Mouse (Mus musculus) ES-CJ7 (cell line): ENCODE results near the gene Spata32.
A peak's percentile ranks its signal among the peaks of the same experiment; 100 is the strongest.

Source experiments
- DNase-seq: peaks from one replicate; pipeline ENCODE4 v3.0.0; 2011; ENCODE audit warnings: low read depth, low spot score

Gene Spata32

DNA sequence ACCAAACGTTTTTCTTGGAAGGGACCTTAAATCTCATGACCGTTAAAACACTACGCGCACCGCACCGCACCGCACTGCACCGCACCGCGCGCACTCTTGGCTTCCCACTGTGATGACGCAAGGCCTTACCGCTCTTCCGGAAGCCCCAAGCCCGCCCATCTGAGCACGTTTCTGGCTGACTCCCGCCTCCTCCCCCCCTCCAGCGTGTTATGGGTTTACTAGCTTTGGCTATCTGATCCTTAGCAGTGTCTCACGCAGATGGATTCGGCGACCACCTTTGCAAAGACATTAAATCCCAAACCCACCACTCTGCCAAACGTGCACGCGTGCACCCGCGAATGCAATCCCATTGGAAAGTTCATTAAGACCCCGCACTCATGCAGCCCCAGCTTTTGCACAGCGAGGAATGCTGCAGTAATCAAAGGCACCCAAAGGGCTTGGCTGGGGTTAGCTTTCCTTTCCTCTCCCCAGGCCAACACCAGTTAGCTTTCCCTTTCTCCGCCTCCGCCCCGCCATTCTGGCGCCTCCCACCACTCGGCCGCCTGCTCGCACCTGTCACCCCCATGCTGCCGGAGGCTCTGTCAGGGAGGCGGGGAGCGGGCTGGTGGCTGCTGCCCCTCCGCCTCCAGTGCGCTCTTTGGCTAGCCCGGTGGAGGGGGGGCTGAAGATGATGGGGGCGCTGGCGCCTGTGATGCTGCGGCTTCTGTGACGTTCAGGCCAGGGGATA, at the start of gene Spata32:
Gene Spata32, minus strand, starts transcription at position 643 of the 727 bp plus-strand sequence.
- DNase-seq = peak; percentile 54

DNA sequence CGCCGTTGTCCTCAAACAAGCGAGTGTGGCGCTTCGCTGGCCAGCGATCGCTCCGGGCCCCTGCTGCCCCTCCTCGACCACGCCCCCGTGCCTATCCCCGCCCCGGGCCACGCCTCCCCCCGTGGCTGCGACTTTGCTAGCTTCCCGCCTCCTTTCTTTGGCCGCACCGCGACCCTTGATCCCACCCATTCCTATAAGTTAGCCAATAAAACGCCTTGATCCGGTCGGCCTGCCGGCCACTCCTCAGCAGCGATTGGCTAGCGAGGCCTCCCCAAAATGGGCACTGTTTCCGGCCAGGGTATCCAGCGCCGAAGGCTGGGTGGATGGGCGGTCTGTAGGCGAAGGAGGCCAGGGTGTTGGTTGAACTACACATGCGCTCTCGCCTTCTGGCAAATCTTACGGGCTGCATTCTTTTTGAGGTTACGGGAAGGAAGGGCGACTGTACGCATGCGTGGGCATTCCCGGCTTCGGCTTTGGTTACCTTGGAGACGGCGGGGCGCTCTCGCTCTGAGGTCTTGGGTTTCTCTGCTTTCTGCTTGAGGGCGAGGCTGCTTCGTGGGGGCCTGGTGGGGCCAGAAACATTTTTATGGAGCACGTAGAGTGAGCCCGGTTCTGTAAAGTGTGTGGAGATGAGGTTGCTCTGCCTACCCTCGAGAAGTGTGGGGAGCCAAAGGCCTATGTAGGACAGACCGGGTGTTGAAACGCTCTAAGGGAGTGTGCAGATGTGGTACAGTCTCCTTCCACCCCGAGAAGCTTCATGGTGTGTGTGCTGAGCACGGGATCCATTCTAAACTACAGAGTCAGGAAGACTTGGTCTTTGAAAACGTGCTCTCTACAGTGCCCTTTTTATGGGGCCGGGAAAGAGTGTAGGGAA, 49.4 kb upstream of the Spata32 start, which contains the start of gene Map3k14:
Gene Map3k14, minus strand, starts transcription at position 127 of the 874 bp plus-strand sequence.
- peak; percentile 99 for DNase-seq

DNA sequence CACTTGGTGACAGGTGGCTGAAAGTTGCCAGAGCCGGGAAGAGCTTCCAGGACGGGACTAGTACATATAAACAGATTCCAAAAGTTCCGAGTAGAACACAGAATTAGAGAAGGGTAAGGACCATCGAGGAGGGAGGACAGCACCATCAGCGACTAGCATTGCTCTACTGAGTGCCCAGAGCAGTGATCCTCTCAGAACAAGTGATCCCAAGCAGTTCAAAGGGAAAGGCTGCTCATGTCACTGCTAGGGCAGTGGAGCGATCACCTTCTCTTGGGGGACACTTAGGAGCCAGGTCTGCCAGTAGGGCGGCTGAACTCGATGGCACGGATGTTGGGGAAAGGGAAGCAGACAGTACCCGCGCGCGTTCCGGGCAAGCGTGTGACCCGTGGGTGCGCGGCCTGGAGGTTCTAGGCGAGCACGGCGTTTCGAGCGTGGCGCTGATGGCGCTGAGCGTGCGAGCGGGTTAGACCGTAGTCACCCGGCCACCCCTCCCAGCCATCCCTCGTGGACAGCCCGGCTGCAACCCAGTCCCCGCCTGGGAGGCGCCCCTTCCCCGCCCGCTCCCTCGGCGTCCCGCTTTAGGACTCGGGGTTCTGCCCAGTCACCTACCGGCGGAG, 48.6 kb upstream of the Spata32 start:
- DNase-seq = no peak

DNA sequence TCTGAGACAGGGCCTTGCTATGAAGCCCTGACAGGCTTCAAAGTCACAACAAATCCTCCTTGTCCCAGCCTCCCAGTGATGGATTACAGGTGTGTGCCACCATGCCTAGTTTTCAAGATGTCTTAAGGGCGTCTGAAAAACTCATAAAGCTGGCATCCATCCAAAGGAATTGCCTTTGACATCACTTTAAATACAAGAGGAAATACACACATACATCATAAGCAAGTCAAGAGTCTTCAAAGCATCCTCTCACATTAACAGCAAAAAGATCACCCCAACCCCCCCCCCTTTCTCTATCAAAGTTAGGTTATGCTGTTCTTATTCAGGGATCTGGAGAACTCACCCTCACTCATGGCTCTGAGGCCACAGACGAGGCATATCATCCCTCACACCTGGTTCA, 47.6 kb upstream of the Spata32 start:
- no peak for DNase-seq

DNA sequence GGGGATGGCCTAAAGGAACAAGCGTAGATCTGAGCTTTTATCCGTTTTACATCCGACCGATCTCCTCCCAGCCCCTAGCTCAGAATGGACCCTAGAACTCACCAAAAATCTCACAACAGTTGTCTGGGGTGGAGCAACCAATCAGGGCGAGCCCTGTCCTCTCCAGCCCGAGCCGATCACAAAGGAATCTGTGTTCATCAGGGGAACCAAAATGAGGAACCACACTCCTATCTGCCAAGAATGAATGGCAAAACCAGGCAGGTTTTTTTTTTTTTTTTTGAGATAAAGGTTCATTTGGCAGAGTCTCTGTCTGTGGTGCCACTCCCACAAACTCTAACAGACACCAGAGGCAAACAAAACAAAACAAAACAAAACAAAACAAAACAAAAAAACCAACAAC, 47.0 kb upstream of the Spata32 start:
- DNase-seq = no peak

DNA sequence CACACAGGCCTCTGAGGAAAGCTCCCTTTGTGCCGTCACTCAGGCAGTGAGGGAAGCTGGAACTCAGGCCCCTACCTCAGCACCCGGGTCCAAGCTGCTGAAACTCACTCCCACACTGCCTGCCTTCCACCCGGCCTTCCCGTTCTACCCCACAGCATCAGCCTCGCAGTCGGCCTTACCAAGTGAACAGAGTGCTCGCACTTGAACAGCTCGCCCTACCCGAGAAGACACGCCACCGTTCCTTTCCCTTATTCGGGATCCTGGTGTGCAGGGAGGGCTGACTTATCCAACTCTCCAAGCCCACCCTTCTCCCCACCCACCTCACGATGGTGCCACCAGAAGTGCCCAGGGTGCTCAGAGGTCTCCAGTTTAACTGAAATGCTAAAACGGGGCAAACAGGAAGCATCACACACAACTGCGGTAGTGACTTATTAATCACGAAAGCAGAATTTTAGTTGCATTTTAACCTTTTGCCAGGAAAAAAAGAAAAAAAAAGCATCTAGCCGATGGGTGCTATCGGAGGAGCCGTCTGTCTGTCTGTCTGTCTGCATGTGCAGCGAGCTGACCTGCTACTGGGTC, 46.3 kb upstream of the Spata32 start:
- DNase-seq = no peak

DNA sequence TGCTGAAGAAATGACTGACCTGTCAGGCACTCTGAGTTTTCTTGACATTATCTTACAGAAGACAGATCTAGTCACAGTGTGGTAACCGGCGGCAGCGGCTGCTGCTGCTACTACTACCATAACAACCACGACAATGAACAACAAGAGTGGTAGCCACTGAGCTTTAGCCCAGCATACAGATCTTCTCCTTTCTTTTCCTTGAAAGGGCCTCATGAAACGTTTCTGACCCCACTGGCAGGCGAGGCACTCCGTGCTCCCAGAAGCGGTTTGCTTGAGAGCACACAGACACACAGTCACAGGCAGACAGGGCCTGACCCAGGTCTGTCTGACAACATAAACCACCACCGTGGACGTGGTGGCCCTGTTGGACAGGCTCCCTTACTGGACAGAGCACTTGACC, 45.3 kb upstream of the Spata32 start:
- DNase-seq = no peak

DNA sequence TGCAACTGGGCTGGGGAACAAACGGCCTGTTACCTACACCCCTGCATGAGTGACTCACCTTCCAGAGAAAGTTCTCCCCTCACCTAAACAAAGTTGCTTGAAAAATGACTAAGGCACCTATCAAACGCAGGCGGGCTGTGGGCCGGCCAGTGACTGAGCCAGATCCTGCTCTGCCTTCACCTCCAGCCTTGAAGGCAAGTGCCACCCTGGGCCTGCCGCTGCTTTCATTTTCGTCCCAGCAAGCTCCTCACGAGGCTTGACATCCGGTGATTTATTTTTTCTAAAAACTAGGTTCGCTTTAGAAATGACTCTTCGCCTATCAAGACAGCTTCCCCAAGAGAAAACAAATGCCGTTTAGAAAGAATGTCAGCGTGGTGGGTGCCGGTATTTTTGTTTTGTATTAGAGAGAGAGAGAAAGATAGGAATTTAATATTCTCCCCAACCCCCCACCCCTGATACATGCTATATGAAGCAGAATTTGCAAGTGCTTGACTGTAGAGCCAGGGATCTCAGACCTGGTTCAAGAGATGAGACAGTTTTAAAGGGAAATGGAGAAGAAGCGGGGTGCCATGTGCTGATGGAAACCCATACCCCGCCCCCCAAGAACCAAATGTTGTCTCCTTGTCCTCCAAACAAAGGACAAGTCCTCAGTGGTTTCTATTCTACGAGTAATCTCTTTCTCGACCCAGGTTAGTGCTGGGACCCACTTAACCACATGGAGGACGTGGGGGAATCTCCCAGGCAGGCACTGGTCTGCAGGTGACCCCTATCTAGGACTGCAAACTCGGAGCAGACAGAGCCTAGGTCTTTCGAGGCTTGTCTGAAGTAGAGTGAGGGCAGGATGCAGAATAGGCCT, 44.4 kb upstream of the Spata32 start:
- DNase-seq = no peak

DNA sequence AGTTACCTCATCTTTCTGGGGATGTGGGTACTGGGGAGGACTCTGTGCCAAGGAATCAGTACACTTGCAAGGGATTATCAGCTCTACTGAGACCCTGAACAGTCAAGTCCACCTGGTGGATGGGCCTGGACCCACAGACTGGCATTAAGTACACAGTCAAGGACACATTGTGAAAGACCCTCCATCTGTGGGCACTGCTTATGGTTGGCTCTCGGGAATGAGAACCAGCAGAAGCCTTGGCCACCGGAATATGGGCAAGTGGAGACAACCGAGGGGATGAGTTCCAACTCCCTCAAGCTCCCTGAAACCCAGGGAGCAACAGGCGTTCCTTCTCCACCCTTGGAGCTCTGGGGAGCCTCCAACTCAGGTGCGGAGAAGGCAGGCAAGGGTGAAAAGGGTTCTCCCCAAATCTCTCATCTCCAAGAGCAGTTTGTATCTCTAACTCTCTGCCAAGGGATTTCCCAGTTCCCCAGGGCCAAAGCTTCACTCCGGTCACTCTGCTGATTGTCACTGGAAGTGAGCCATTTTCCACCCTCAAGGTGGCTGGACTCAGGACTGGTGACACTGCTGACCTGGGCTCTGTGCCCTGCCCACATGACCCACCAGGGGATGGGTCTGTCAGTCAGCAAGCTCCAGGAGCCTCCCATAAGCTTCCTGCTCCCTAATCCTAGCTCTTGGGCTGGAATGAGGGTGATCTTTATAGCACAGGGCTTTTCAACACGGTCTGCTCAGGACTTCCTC, 43.6 kb upstream of the Spata32 start:
- no peak for DNase-seq

DNA sequence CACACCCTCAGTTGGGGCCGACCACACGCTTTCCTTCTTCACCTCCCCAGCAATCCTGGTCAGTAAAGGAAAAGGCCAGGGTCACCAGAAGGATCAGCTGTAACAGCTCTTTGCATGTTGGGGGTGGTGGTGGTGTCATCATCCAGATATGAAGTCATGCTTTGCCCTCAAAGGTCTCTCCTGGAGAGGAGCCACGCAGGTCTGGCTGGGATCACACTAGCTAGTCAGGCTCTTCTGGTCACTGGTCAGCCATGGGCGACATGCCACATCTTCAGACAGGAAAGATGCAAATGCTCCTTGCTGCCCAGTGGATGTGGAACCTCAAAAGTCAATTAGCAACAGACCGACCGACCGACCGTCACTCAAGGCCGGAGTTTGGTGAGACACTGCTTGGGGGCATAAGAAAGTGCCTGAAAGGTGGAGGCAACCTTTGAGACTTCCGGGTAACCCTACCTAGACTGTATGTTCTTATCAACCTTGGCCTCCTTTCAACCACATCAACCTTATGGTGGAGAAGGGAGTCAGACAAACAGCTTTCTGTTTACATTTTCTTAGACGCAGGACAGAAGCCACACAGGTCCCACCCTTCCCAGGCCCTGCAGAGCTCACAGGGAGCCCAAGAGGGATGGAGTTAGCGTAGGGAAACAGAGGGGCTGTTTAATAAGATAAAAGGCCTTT, 42.4 kb upstream of the Spata32 start:
- DNase-seq = no peak

DNA sequence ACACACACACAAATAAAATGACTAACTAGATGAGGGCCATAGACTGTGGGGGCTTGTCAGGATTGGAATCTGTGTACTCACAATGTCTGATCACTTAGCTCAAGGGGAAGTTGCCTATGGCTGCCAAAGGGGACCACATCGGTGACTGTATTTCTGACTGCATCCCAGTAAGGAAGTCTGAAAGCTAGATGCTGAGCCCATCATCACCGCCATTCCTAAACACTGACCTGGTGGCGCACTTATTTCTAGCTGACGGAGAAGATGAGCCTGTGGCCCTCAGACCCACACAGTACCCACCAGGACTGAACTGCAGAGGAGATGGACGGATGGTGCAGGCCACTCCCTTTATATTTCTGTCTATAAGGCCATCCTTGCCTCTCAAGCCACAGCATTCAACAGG, 41.8 kb upstream of the Spata32 start:
- no peak for DNase-seq

DNA sequence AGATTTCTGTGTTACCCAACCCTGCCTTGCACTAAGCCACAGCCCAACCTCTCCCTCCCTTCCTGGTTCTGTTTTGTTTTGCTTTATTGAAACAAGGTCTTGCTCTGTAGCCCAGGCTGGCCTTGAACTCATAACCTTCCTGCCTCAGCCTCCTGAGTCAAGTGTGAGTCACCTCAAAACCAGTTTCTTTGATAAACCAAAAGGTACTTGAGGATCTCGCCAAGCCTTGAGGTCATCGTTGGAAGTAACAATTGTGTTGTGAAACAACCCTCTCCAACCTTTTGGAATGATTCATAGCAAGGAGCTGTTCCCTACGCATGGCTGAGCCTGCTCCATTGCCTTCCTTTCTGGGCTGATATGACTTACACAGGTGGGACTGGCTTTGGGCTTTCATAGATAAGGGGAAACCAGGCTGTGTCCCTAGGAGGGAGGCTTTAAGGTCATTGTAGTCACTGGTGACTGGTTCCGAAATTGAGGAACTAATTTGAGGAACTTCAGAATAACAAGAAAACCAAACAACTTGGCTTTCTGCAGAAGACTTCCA, 39.8 kb upstream of the Spata32 start:
- DNase-seq = no peak

DNA sequence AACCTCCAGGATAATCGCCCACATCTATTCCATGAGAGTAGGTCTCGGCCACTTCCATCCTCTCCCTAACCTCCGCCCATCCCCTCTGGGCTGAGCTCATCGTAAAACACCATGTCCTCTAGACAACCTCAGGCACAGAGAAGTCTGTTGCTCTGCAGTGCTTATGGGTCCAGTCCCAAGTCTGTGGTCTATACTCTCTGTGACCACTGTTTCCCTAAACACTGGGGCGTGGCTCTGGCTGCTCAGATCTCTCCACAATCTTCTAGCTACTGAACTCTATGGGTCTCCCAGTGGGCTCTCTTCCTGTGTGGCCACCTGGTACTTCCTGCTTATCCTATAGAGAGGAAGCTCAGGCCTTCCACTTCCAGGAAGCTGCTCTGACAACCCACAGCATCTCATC, 35.4 kb upstream of the Spata32 start:
- no peak for DNase-seq

DNA sequence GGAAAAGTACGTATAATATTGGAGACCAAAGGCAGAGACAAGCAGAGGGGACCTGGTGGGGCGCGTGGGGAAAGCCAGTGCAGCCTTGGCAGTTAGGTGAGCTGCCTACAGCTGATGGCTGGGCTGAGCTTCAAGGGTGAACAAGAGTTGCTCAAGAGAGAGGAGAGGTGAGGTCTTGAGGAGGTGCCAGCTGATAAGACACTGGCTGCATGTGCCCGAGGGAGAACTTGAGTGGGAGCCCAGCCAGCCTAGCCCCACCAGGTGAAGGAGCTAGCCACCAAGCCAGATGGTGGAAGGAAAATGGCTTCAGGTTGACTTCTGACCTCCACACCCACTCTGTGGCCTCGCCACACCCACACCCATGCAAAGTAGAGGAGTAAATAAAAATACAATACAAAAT, 34.1 kb upstream of the Spata32 start:
- no peak for DNase-seq

DNA sequence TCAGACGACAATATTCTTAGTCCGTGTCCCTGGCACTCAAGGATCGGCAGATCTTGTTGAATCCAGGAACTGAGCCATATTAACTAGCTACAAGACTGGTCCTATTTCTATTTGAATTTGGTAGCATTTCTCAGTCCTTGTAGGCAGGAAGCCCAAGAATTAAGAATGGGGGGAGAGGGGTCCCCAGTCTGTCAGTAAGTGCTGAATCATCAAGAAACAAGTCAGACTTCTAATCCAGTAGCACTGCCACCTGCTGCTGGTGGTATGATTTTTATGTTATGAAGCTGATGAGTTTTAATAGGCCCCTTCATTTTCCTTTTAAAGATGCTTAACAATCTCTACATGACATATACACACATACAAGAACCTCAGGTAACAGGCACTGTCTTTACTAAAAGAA, 32.1 kb upstream of the Spata32 start:
- no peak for DNase-seq

DNA sequence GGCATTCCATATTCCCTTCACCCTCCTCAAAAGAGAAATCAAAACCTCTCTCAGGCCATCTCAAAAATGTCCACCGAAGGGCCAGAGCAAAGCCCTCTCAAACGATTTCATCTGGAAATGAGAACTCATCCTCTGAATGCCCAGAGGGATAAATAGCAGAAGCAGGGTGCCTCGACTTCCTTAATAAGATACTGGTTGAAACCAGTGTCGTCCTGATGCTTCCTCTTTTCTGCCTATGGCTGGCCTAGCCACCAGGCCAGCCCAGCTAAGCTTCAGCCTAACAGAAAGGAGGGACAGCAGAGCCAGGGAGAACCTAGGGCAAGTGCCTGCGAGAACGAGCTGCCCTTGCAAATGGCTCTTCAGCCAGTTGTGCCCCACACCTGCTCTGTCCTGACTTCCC, 31.3 kb upstream of the Spata32 start:
- DNase-seq = no peak

DNA sequence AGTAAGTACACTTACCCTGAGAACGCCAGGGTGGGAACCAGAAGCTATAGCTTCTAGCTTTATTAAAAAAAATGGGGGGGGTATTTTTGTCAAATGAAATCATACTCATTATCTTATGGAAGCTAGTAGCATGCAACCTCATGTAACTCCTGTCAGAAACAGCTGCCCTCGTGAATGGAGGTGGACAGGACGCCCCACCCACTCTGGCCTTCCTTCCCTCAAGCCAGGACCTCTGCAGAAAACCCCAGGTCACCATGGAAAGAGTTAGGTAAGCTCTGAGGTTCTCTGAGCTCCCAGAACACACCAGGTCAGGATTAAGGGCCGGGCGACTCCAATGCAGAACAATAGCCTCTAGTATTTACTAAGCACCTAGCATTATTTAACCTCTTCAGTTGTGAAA, 30.6 kb upstream of the Spata32 start:
- DNase-seq = no peak

DNA sequence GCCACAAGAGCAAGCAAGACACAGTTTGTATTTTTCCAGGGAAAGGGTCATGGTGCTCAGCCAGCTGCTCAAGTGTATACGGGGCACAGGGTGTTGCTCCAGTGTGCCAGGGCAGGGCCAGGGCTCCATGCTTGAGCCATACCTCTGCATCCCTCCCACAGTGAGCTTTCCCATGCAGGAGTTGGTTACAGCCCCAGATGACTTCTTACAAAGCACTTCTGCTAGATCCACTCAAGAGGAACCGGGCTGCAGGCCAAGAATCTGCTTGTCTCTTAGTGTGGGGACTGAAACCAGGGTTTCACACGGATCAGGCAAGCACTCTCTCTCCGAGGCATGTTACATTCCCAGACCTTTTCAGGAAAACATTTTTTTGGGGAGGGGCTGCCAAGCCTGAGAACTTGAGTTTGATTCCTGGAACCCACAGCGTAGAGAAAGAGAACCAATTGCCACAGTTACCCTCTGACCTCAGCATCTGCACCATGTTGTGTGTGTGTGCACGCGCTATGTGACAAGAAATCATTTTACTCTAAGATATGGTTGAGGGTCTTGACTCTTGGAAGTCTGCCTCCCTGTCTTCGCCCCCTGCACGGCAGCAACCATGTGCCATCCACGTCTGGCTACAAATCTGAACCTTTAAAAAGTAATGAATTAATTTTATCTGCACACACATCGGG, 29.4 kb upstream of the Spata32 start:
- no peak for DNase-seq

DNA sequence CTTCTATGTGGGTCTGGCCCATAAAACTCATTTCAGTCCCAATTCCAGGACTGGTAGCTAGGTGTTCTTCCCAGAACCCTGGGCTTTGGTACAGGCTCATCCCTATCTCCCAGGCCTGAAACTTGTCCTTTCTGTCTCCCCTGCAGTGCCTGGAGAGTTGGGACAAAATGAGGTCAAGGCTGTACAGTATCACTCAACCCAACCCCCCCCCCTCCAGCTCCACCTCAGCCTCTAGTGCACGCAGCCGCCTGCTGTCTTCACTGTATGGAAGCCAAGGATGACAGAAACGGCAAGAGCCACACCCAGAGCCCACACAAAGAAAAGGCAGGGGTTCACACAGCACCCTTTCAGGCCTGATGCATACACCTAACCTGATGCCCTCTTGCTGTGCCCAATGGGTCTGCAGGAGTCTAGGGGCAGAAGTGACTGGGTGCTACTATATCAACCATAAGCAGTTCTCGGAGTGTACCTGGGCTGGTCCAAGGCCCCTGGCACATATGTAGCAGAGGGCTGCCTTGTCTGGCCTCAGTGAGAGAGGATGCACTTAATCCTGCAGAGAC, 28.6 kb upstream of the Spata32 start:
- no peak for DNase-seq
